Mouse (Mus musculus) myocyte (in vitro differentiated cells): ENCODE measurements around the gene Slc13a1.

ENCODE experiments used
- CEBPB ChIP-seq: IDR thresholded peaks from 2 replicates; pipeline ENCODE4 v1.6.1; 2011; ENCODE audit warnings: mild to moderate bottlenecking, moderate library complexity; ENCODE audit not compliant: poor library complexity, insufficient read depth, severe bottlenecking
- E2F4 ChIP-seq: IDR thresholded peaks from one replicate; pipeline ENCODE4 v1.6.1; 2011; ENCODE audit warnings: mild to moderate bottlenecking, control low read depth, moderate library complexity; ENCODE audit not compliant: insufficient read depth
- MAX ChIP-seq: IDR thresholded peaks from one replicate; pipeline ENCODE4 v1.6.1; 2011; ENCODE audit warnings: low read depth, mild to moderate bottlenecking, control low read depth
- MYOD1 ChIP-seq, 3 experiments: IDR thresholded peaks; one replicate each; pipeline ENCODE4 v1.6.1; 2011; ENCODE audit warnings: control low read depth in 2 of 3, low read depth in 2 of 3, mild to moderate bottlenecking in 2 of 3, moderate library complexity in 1 of 3; ENCODE audit not compliant: insufficient read length in 2 of 3, control insufficient read depth in 1 of 3
- MYOG ChIP-seq, 3 experiments: IDR thresholded peaks; one replicate each; pipeline ENCODE4 v1.6.1; 2011; ENCODE audit warnings: control low read depth in 2 of 3, low read depth in 2 of 3, mild to moderate bottlenecking in 2 of 3; ENCODE audit not compliant: insufficient read length in 2 of 3, control insufficient read depth in 1 of 3, insufficient read depth in 1 of 3
- POLR2A ChIP-seq: IDR thresholded peaks from one replicate; pipeline ENCODE4 v1.6.1; 2011; ENCODE audit warnings: low read depth, mild to moderate bottlenecking, control low read depth, moderate library complexity; ENCODE audit not compliant: insufficient read length
- POLR2AphosphoS2 ChIP-seq: IDR thresholded peaks from one replicate; pipeline ENCODE4 v1.6.1; 2011; ENCODE audit warnings: low read depth, control low read depth; ENCODE audit not compliant: insufficient read length
- SRF ChIP-seq: IDR thresholded peaks from one replicate; pipeline ENCODE4 v1.6.1; 2011; ENCODE audit warnings: low read depth; ENCODE audit not compliant: control insufficient read depth, insufficient read length
- TCF3 ChIP-seq: IDR thresholded peaks from one replicate; pipeline ENCODE4 v1.6.1; 2011; ENCODE audit warnings: low read depth, control low read depth; ENCODE audit not compliant: insufficient read length

- no peak for TF ChIP-seq CEBPB
- no peak for TF ChIP-seq POLR2A
- no peak for TF ChIP-seq MYOG (IDR thresholded peaks at IDR 0.05; ENCODE audit: control insufficient read depth in 1 of 3, insufficient read depth in 1 of 3, insufficient read length in 2 of 3, low read depth in 2 of 3)
- TF ChIP-seq E2F4, result no peak
- TF ChIP-seq MYOD1 (IDR thresholded peaks at IDR 0.05; ENCODE audit: control insufficient read depth in 1 of 3, insufficient read length in 2 of 3, low read depth in 2 of 3), result no peak
- no peak for TF ChIP-seq MAX
- no peak for TF ChIP-seq TCF3
- TF ChIP-seq POLR2AphosphoS2, result no peak
- no peak for TF ChIP-seq SRF
These were observed 113.7 kb downstream of the Slc13a1 start for GRCm38 (mm10) chr6:24054086-24054710.
